Mouse (Mus musculus) kidney, adult 2 months (tissue): ENCODE results near the gene Fbxl19.

Experiments
- CTCF ChIP-seq: fragments of 200-500 bp; conservative IDR thresholded peaks from 2 replicates; pipeline ENCODE4 v1.5.1; 2011; ENCODE audit warnings: low read depth, mild to moderate bottlenecking, control low read depth, low read length, moderate library complexity, mixed read lengths; ENCODE audit not compliant: insufficient read depth, insufficient read length
- POLR2A ChIP-seq: fragments of 200-500 bp; IDR thresholded peaks from one replicate; pipeline ENCODE4 v1.6.1; 2011; ENCODE audit warnings: low read depth, low read length, control low read depth

GRCm38 (mm10) chr7:127700712-127701331 lies 43.5 kb upstream of the Fbxl19 start:
- TF ChIP-seq POLR2A, result no peak
- no peak for TF ChIP-seq CTCF
